Mouse (Mus musculus) splenic B cell, adult 2 months (primary cell): Measurements from ENCODE around the gene Rab36.

Experiments
- DNase-seq: peaks from one replicate; pipeline ENCODE4 v3.0.0-alpha.2; 2011; ENCODE audit warnings: low read depth, low spot score
- H3K27me3 ChIP-seq: 2 replicates; pipeline ENCODE4 v1.6.1; 2012; ENCODE audit warnings: mild to moderate bottlenecking, low read length, moderate library complexity, mixed read lengths; ENCODE audit not compliant: control insufficient read depth, poor library complexity, insufficient read depth, severe bottlenecking
- H3K36me3 ChIP-seq: 2 replicates; pipeline ENCODE4 v1.6.1; 2012; ENCODE audit warnings: mild to moderate bottlenecking, low read length, moderate library complexity, mixed read lengths; ENCODE audit not compliant: control insufficient read depth, poor library complexity, insufficient read depth, severe bottlenecking

Gene Rab36

DNA sequence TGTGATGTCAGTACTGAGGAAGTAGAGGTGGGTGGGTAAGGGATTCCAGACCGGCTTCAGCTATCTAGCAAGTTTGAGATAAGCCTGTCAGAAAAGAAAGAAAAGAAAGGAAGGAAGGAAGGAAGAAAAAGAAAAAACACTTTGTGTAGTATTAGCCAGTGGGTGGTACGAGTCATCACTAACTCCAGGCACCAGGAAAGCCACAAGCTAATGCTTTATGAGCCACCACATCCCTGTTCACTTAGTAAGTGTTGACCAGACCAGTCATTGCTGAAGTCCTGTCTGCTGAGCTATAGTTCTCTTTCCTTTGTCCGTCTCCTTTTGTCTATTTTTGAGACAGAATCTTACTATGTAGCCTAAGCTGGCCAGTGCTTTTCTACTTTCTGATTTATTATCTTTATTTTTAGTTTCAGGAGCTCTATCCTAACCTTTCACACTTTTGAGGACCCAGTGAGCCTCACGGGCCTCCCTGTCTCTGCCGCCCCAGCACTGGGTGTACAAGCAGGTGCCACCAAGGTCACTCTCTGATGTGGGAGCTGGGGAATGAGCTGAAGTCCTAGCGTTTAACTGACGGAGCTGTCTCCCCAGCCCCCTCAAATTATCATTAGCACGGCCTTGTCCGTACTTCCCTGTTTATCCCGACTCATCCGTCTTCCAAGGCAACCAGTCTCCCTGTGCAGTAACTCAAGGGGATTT is 33.6 kb downstream of the Rab36 start:
- no peaks in the 10 kb centered on the region for H3K27me3 ChIP-seq
- DNase-seq: no peak

DNA sequence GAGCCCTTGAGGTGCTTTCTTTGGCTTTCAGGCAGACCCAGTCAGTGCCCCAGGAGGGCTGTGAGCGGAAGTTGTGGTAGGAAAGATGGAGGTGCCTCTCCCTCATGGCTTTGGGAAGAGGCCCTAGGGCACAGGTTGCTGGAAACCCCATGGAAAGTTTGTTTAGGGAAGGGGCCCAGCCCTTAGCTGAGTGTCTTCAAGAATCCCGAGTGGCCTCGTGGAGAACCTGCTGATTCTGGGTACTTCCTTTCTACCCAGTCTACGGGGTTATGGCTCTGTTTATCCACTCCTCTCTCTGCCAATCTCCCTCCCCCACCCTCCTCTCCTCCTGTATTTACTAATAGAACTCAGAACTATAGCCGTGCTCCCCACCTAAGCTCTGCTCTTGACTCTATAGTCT is 38.8 kb downstream of the Rab36 start:
- H3K36me3 ChIP-seq: no peaks in the 10 kb centered on the region
- no peak for DNase-seq
- H3K27me3 ChIP-seq: no peaks in the 10 kb centered on the region

More for the DNA sequence above, 33.6 kb downstream of the Rab36 start:
- H3K36me3 ChIP-seq: no peaks in the 10 kb centered on the region

- DNase-seq: peak; percentile 42
- no peaks in the 10 kb centered on the region for H3K27me3 ChIP-seq
- H3K36me3 ChIP-seq: no peaks in the 10 kb centered on the region
These were observed 41.6 kb downstream of the Rab36 start for GRCm38 (mm10) chr10:75078174-75079128.

GRCm38 (mm10) chr10:75085330-75085729 is 48.5 kb downstream of the Rab36 start:
- no peaks in the 10 kb centered on the region for H3K27me3 ChIP-seq
- DNase-seq: no peak
- no peaks in the 10 kb centered on the region for H3K36me3 ChIP-seq

DNA sequence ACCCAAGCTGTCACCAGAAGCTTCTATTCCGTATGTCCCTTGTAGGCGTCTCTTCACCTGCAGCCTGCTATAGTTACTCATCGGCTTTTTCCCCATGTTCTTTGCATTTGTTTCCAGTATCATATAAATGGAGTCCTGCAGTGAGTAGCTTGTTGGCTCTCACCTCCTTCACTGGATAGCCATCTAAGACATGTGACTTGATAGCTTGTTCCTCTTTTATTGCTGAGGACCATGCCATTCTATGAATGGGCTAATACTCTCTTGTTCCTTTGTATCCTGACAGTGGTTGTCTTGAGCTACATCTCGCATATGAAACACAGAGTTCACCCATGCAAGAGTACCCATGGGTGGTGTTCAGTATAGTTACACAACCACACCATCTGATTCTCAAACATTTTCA is 51.6 kb downstream of the Rab36 start:
- Histone ChIP-seq H3K27me3 (no peaks in the 10 kb centered on the region), H3K36me3 (no peaks in the 10 kb centered on the region)
- DNase-seq: no peak

DNA sequence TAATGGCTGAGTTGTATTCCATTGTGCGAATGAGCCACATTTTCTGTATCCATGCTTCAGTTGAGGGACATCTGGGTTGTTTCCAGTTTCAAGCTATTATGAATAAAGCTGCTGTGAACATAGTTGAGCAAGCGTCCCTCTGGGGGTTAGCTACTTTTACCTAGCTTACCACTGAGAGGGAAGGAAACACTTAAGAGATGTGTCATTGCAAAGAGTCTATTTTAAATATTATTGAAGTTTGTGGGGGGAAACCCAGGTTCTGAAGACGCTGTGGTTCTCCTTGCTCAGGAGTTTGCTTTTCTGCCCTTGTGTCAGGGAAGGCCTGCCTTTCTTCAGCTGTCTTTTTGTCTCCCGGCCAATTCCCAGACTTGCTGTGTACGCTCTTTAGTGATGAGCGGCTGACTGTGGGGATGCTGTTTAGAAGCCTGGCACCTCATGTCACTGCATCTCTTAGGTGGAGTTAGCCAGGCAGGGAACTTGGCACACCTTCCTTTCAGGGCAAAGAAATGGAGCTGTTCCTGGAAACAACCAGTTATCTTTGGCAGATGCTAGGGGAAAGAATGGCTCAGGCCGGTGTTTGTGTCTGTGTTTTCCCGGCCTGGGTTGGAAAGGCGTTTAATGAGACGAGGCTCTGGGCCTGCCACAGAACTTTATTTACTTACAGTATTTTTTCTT is 54.8 kb downstream of the Rab36 start:
- Histone ChIP-seq H3K36me3 (no peaks in the 10 kb centered on the region), H3K27me3 (no peaks in the 10 kb centered on the region)
- peak; percentile 10 for DNase-seq

GRCm38 (mm10) chr10:75093252-75093987 is 56.6 kb downstream of the Rab36 start:
- DNase-seq: no peak
- Histone ChIP-seq H3K27me3 (no peaks in the 10 kb centered on the region), H3K36me3 (no peaks in the 10 kb centered on the region)

GRCm38 (mm10) chr10:75094338-75094737 is 57.5 kb downstream of the Rab36 start:
- DNase-seq: no peak
- H3K36me3 ChIP-seq: no peaks in the 10 kb centered on the region
- no peaks in the 10 kb centered on the region for H3K27me3 ChIP-seq

DNA sequence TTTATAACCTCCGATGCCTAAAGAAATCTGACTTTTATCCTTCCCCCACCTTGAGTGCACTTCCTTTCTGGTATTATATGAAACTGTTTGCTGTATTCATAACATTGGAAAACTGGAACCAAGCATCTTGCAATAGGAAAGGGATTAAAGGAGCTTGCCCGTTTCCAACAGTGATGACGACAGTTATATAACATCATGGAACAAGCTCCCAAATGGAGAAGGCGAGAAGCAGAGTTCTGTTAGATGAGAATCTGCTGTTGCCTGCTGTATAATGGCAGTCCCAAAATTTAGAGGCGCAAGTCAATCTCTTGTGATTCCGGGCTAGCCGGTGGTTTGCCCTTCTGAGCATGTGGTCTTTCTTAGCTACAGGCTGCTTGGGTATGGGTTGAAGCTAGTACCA is 58.4 kb downstream of the Rab36 start:
- no peaks in the 10 kb centered on the region for H3K36me3 ChIP-seq
- no peak for DNase-seq
- H3K27me3 ChIP-seq: no peaks in the 10 kb centered on the region

DNA sequence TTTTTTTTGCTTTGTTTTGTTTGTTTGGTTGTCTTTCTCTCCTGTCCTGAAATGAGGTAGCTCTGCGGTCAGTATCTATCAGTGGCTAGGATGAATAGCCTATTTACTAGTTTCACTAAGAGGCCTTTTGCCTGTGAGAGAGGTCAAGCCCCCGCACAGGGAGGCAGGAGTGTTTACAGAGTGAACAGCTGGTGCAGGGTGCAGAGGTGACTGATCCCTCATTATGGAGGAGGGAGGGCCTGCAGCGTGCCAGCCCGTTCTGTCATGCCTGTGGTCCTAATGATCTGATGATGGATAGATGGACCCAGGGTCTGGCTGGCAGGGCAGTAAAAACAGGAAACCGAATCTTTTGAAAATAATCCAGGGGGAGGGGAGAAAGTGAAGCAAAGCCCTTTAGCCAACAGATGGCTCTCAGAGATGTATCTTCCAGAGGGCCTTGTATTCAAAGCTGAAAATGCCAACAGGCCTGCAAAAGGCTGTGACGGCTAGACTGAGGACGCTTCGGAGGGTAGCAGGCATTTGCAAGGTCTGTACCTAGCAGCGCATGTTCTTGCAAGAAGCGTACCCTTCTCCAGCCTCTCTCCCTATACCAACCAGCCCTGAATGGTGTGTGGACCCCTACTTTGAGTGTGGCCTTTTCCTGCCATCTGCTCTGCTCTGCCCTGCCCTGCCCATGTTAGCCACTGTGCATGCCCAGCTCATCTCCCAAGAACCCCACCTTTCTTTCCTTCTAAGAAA is 61.8 kb downstream of the Rab36 start:
- no peaks in the 10 kb centered on the region for H3K36me3 ChIP-seq
- H3K27me3 ChIP-seq: no peaks in the 10 kb centered on the region
- no peak for DNase-seq

DNA sequence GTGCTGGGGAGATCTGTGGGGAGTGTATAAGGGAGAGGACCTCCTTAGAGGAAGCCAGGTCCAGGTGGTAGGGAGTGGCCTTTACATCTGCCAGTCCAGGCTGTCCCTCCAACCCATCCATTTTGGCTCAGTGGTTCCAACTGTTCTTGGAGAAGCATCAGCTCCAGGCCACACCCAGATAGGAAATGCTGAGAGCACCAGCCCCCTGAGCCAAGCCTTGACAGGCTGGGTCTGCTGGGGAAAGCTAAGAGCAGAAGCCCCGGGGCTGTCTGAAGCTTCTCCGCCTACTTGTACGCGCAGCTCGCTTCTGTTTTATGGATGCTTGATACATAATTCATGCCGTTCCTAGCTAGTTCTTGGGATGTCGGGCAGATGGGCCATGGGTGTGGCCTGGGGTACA is 63.4 kb downstream of the Rab36 start:
- no peak for DNase-seq
- no peaks in the 10 kb centered on the region for H3K36me3 ChIP-seq

DNA sequence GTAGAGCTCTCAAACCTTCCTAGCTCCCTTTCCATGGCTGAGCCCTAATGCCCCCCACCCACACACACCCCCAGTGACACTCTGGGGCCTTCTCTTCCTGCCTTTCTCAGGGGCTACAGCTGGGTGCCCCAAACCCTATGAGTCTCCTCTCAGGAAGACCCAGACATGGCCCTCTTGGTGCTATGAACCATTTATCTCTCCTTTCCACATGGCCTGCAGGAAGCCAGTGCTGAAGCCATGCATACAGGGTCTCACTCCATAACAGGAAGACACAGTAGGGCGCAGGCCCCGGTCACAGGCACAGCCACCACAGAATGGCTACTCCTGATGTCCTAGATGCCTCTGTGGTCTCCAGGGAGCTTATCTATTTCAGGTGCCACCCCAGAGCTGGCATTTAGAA is 66.6 kb downstream of the Rab36 start:
- H3K36me3 ChIP-seq: no peaks in the 10 kb centered on the region
- no peak for DNase-seq
- H3K27me3 ChIP-seq: no peaks in the 10 kb centered on the region

More for the DNA sequence above, 63.4 kb downstream of the Rab36 start:
- H3K27me3 ChIP-seq: no peaks in the 10 kb centered on the region
